Mouse (Mus musculus) megakaryocyte, adult 5-6 weeks (primary cell): ENCODE data around the gene Pdk4. TPM values are rescaled to one million over a fixed set of nuclear protein-coding genes. Genes with fewer than 3 reads are reported as not detected.

Source experiments
- ATAC-seq: 2 replicates; pipeline ENCODE4 v1.8.0; 2016; ENCODE audit warnings: mild to moderate bottlenecking, inconsistent platforms; ENCODE audit not compliant: poor library complexity, severe bottlenecking
- total RNA-seq, 2 experiments: library from RNA; stranded (forward) in 1 of 2; stranded (reverse) in 1 of 2; fragments of 153-499, 151-499 nt in 1 of 2; fragments of 221-1000, 200-1000 nt in 1 of 2; gene quantifications; 2 replicates each; pipeline versions ENCODE4 v1.2.3 to v1.2.4; 2015 to 2017

The Pdk4 gene
- total RNA-seq, 2 experiments from 2014 or later, result not detected

DNA sequence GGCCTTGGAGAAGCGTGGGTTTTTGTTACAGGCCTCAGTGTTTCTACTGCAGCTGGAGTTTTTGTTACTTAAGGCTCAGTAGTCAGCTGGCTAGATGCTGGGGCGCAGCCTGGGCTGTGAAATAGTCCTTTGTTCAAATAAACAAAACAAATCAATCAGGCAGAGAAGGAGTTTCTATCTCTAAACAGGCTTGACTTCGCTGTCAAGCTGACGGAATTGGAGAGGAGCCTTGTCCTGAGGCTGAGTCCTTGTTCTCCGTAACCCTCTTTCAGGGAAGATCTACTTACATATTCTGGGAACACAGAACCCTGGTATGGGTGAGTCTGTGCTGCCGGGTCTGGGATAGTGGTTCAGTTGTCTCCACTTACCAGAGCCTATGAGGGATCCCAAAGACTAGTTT is 48.6 kb downstream of the Pdk4 start:
- no peak for ATAC-seq

DNA sequence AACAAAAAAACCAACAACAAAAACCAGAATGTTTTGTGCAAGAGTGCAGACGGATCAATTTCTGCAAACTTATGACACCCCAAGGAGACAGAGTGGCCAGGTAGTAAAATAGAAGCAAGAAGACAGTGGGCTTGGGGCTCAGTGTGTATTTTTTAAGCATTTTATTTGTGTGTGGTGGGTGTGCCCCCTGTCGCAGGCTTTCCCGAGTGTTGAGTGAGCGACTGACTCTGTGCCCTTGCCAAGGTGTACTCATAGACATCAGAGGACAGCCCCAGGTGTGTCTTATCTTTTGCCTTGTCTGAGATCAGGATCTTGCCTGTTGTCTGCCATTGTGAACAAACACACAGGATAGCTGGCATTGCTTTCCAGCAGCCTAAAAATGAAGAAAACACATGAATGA is 49.1 kb downstream of the Pdk4 start:
- ATAC-seq, result no peak

DNA sequence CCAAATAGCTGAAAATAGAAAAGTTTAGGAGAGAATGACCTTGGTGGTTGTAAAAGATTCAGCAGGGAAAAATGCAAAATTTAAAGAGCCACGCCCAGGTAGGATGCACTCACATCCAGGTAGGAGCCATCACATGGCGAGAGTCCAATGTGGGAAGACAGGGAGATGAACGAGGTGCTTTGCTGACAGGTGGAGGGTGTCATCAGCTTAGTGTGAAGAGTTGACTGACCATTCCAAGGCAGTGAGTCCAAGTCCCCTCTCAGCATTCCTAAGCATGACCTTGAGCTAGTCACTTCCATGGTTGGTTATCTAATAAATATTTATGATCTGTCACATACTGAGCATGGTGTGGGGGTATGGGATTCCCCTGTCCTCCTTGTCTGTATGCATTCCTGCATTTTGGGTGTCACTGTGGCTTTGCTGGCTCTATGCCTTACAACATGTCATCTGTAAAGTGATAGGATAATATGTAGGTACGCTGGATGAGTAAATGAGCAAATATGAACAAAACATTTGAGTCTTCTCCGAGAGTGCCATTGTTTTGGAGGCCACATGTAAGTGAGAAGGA is 51.7 kb downstream of the Pdk4 start:
- no peak for ATAC-seq

DNA sequence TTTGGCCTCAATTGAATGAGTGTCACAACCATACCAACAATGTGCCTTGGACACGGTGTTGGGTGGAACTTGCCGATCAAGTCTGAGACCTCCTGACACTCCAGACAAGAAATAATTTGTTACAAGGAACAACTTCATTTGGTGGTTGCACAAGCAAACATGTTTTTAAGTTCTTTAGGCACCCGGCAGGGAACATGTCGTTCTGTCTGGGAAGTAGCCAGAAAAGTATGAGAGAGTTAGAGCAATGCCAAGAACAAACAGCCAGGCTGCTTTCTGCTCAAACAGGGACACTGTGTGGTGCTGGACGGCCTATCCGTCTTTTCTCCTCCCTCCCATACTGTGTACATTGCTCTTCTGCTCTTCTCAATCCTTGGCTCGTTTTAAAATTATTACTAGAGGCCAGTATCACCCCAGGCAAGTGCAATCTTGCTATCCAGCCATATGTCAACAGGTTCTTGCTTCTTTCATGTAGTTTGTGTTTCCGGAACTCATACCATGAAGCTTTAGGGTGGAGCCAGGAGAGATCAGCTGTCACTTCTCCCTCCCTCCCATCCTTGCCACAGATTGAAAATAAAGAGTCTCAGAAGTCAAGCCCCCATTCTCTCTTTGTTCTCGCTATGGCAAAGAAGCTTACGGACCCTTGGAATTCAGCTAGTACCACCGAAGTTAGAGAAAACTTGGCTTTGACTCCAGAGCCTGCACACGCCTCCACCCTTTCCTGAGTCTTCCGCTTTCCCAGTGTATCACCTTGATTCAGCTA is 52.8 kb downstream of the Pdk4 start:
- ATAC-seq, result no peak

DNA sequence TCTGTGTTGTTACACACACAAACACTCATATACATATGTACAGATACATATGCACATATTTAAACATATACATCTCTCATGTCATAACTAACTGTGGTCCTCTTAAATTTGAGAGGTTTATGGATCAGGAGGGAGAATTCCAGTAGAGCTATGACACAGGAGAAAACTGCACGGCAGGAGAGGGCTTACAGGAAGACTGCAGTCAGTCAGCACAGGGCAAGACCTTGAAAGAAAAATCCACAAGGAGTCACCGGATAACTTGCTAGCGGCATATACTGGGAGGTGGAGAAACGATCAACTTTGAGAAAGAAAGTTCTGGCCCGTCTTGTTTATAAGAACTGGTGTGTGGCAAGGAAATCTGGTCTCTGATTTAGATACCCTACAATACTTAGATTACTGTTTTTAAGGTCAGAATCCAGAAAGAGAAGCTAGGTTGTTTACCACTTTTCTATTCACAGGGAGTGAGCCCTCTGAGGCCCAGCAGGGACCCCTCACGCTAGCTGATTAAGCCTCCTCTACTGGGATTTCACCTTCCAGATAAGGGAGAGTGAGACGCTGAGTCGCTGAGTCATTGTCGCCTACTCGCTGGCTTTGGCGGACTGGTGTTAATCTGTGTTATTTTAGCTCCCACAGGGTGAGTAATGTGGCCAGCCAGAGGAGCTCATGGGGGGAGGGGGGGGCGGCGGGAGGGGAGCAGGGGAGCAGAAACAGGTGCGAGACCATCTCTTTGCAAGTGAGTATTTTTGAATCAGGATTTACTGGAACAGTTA is 53.6 kb downstream of the Pdk4 start:
- ATAC-seq, result no peak

DNA sequence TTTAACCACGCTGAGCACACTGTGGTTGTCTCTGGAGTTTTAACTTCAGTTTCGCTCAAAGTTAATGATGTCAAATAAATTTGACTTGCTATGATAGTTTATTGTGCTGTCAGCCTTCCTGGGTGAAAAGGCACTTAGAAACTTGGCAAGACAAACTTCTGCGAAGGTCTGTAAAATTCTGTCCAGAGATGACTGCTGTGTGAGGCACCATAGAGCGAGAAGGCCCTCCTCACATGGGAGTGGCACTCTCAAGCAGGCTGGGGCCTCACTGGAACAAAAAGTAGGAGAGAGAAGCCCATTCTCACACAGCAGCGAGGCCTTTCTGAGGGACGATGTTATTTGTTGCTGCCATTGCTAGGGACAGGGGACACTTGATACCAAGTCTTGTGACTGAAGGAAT is 54.9 kb downstream of the Pdk4 start:
- no peak for ATAC-seq

DNA sequence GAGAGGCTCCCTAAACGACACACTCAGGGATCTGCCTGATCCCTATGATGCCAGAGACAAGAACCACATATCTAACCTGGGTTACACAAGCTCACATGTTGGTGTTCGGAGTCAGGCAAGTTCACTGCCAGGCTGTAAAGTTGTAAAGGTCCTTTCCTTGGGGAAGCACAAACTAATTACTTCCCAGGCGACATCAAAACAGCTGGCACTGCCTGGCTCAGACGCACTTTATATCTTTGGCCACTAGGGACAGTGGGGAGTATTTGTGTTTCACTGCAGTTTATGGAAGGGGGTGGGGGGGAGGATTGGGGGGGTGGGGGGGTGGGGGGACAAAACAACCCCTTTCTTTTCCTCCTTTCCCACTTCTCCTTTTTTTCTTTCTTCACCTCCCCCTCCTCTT is 58.4 kb downstream of the Pdk4 start:
- no peak for ATAC-seq

DNA sequence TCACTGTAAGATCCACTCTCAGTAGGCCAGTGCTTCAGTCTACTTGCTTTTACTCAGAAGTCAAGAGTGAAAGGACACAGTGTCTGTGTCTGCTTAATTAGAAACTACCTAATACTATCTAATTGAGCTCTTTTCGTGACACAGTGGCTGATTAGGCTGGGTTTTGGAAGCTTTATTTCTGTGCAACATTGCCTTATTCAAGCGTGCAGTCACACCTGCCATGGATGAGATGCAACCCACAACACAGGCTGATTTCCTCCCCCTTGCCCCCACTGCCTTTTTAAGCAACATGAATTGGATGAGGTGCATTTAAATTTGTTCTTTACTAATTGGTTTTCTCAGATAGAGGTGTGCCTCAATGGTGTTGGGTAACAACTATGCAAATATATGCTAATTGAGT is 62.2 kb downstream of the Pdk4 start:
- ATAC-seq, result no peak

Other genes starting within 250 kb of the Pdk4 start
- 6.4 and 12.0 TPM in 2 replicates for gene Pon3, start 240.0 kb downstream of the Pdk4 start, total RNA-seq (2015)
- gene Pon3, start 240.0 kb downstream of the Pdk4 start, total RNA-seq (2017), result 3.9 and 8.7 TPM in 2 replicates
- 79.1 and 110 TPM in 2 replicates for gene Pon2, start 197.9 kb downstream of the Pdk4 start, total RNA-seq (2015)
- gene Pon2, start 197.9 kb downstream of the Pdk4 start, total RNA-seq (2017), result 45.4 and 55.7 TPM in 2 replicates
- gene Asb4, start 112.9 kb downstream of the Pdk4 start, total RNA-seq (2015), result not detected in 2 replicates
- 0.04 TPM in 1 of 2 replicates, not detected in the other for gene Asb4, start 112.9 kb downstream of the Pdk4 start, total RNA-seq (2017)
- not detected in 2 replicates for gene Dync1i1, start 229.3 kb upstream of the Pdk4 start, total RNA-seq (2015)
- gene Dync1i1, start 229.3 kb upstream of the Pdk4 start, total RNA-seq (2017), result not detected in 2 replicates